Mouse (Mus musculus) liver, embryonic 14.5 days (tissue): ENCODE measurements around the gene Zfp646.

Experiments
- CTCF ChIP-seq: IDR thresholded peaks from 2 replicates; pipeline ENCODE4 v1.5.1; 2016; ENCODE audit warnings: antibody characterized with exemption, low read depth, control low read depth
- EP300 ChIP-seq: IDR thresholded peaks from 2 replicates; pipeline ENCODE4 v1.6.1; 2016; ENCODE audit warnings: antibody characterized with exemption, low read depth

GRCm38 (mm10) chr7:127837473-127837872 lies 38.5 kb upstream of the Zfp646 start:
- TF ChIP-seq CTCF (no peak), EP300 (no peak)
